Mouse (Mus musculus) bone marrow macrophage, adult 2 months (primary cell): ENCODE data around the gene Mmgt2. TPM values are rescaled to one million over a fixed set of nuclear protein-coding genes. Genes with fewer than 3 reads are reported as not detected.

Experiments used
- H3K27ac ChIP-seq: 2 replicates; pipeline ENCODE4 v1.5.1; 2012; ENCODE audit warnings: low read depth, low read length; ENCODE audit not compliant: insufficient read depth
- H3K4me1 ChIP-seq: 2 replicates; pipeline ENCODE4 v1.6.1; 2012; ENCODE audit warnings: low read length; ENCODE audit not compliant: control insufficient read depth, insufficient read depth
- H3K4me3 ChIP-seq: 2 replicates; pipeline ENCODE4 v1.5.1; 2012; ENCODE audit warnings: mild to moderate bottlenecking, low read length, moderate library complexity; ENCODE audit not compliant: insufficient read depth
- CTCF ChIP-seq: IDR thresholded peaks from 2 replicates; pipeline ENCODE4 v1.5.1; 2012; ENCODE audit warnings: low read depth, mild to moderate bottlenecking, low read length, moderate library complexity
- POLR2A ChIP-seq: IDR thresholded peaks from 2 replicates; pipeline ENCODE4 v1.6.1; 2012; ENCODE audit warnings: mild to moderate bottlenecking, low read depth, low read length, borderline replicate concordance
- polyA plus RNA-seq: library from polyadenylated mRNA; stranded (reverse); fragments of >200 nt; gene quantifications from 2 replicates; pipeline ENCODE4 v1.2.4, GENCODE M21; 2012; ENCODE audit not compliant: missing spikeins, insufficient read depth, insufficient read length

Gene Mmgt2
- polyA plus RNA-seq, 1 experiment = 40.5 TPM

DNA sequence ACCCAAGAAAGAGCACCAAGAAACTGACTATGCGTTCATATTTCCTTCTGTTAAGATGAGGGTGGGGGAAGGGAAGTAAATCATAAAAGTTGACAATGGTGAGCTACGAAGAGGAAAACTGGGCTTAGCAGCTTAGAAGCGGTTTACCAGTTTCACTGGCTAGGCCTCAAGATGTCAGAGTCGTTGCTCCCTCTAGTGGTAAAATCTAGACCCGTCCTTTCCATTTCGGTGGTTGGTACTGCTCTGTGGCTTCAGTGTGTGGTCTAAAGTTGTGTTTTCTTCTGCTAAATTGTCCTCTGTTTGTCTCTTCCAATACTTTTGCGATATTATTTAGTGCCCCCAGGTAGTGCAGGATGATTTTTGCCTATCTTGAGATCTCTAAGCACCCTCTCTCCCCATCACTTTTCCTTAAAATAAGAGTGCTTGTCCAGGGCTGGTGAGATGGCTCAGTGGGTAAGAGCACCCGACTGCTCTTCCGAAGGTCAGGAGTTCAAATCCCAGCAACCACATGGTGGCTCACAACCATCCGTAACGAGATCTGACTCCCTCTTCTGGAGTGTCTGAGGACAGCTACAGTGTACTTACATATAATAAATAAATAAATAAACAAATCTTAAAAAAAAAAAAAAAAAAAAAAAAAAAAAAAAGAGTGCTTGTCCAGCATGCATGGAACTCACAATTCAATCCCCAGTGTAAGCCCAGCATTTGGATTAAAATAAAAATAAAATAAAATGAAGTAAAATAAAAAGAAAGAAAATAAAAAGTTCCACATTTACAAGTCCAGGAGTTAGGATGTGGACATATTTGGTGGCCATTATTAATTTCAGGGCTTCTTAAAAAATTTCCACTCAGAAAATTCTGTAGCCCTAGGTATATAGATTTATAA, 45.1 kb downstream of the Mmgt2 start:
- no peak overlapping the region for H3K4me3 ChIP-seq
- TF ChIP-seq POLR2A (no peak), CTCF (no peak)
- no peak overlapping the region for H3K27ac ChIP-seq
- no peaks in the 10 kb centered on the region for H3K4me1 ChIP-seq

DNA sequence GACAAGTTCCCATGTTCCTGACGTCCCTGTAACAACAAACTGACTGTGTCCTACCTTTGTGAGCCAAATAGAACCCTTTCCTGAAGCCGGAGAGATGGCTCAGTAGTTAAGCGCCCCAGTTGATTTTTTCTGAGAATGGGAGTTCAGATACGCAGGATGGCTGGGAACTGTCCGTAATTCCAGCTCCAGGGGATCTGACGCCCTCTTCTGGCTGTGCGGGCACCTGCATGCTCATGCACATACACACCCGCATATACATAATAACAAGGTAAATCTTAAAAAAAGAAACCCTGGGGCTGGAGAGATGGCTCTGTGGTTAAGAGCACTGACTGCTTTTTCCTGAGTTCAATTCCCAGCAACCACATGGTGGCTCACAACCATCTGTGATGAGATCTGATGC, 46.7 kb downstream of the Mmgt2 start:
- TF ChIP-seq POLR2A (no peak), CTCF (no peak)
- H3K4me1 ChIP-seq = no peaks in the 10 kb centered on the region
- no peak overlapping the region for H3K27ac ChIP-seq
- no peak overlapping the region for H3K4me3 ChIP-seq

DNA sequence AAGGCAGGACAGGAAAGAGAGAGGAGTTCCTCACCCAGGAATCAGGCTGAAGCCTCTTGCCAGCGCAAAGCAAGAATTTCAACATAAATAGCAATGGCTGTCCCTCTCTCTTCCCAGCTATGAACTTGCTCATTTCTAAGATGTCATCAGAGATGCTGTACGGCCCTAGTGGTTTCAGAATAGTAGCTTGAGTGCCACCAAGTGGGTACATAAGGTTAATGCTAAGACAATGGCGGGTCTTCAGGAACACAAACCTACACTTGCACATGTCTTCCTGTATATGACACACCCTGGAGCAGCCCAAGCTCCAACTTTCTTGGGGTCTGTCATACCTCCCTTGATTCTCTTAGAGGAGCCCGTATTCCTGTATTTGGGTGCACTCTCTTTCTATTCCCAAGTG, 51.3 kb downstream of the Mmgt2 start:
- TF ChIP-seq CTCF (no peak), POLR2A (no peak)
- Histone ChIP-seq H3K4me1 (no peaks in the 10 kb centered on the region), H3K27ac (no peak overlapping the region)

DNA sequence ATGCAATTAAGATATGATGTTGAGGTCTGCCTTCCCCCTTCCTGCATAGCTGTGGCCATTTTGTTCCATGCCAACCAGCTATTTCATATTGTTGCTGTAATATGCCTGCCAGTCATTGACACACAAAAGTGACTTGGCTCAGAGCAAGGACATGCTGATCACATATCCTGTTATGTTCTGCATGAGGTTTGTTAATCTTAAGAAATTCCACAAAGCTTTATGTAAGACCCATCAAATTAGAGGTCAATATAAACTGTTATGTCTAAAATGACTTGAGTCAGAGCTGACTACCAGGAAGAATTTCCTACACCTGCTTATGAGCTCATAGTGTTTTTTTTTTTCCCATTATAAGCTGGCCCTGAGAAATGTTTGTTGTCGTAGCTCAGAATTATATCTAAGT, 52.8 kb downstream of the Mmgt2 start:
- H3K27ac ChIP-seq = no peak overlapping the region
- TF ChIP-seq POLR2A = no peak
- no peak for TF ChIP-seq CTCF

More for the DNA sequence above, 51.3 kb downstream of the Mmgt2 start:
- no peak overlapping the region for H3K4me3 ChIP-seq

DNA sequence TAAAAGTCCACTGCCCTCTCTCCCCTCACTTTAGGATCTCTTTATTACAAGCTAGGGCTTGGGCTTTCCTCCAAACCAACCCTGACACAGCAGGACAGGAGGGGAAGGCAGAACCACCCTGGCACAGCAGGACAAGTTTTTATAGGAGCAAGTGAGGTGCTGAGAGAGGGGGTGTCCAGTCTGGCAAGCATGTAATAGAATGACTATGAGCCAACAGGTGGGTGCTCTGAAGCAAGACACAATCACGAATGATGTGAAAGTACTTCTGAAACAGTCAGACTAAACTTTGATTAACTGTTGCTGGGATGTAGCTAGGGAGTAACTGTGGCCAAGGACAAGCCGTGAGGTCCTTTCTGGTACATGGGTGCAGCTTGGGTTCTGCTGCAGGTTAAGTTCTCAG, 57.7 kb downstream of the Mmgt2 start:
- no peak overlapping the region for H3K4me3 ChIP-seq
- TF ChIP-seq POLR2A (no peak), CTCF (no peak)
- no peak overlapping the region for H3K27ac ChIP-seq
- H3K4me1 ChIP-seq = no peaks in the 10 kb centered on the region

More for the DNA sequence above, 52.8 kb downstream of the Mmgt2 start:
- Histone ChIP-seq H3K4me3 (no peak overlapping the region), H3K4me1 (no peaks in the 10 kb centered on the region)

DNA sequence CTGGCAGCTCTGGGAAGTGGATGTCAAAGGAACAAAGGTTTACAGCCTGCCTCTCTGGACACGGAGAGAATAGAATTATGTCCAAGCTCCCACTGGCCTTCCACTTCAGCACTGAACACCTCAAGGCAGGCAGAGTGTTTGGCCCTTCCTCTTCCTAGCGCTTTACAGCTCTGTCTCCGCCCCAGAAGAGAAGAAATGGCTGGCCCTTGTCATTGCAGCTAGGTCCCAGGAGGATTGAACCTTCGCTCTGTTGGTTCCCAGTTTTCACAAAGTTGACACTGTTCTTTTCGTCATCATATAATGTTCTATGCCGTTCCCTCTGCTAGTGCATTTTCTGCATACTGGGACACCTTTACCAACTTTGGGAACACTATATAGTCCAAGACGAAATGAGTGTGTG, 59.8 kb downstream of the Mmgt2 start:
- Histone ChIP-seq H3K4me1 (no peaks in the 10 kb centered on the region), H3K27ac (no peak overlapping the region), H3K4me3 (no peak overlapping the region)
- TF ChIP-seq POLR2A = no peak
- TF ChIP-seq CTCF = no peak

DNA sequence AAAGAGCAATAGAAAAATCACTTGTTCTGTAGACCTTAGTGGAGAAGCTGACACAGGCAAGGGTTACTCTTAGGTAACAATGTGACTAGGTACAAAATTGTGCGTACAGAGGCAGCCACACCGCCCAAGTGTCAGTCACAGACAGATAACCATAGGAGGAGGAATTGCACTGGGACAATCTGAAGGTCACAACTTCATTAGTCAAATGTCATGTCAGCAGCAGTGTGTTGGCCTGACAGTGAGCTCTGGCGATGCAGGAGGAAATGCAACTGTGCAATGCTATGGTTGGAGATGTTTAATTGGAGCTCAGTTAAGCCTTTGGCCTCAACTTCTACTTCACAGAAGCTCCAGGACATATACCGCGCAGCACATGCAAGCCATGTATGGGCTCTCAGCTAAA, 62.2 kb downstream of the Mmgt2 start:
- Histone ChIP-seq H3K27ac (no peak overlapping the region), H3K4me1 (no peaks in the 10 kb centered on the region), H3K4me3 (no peak overlapping the region)
- no peak for TF ChIP-seq POLR2A
- TF ChIP-seq CTCF = no peak

Other genes starting within 250 kb of the Mmgt2 start
- 3.4 and 3.6 TPM in 2 replicates for gene Pigl, start 190.2 kb upstream of the Mmgt2 start, polyA plus RNA-seq
- 150 and 164 TPM in 2 replicates for gene Ncor1, start 190.1 kb upstream of the Mmgt2 start, polyA plus RNA-seq
- 6.2 and 8.5 TPM in 2 replicates for gene Cenpv, start 109.4 kb upstream of the Mmgt2 start, polyA plus RNA-seq
- gene Ubb, start 97.5 kb upstream of the Mmgt2 start, polyA plus RNA-seq = 902 and 1,063 TPM in 2 replicates
- gene Trpv2, start 74.2 kb upstream of the Mmgt2 start, polyA plus RNA-seq = 107 and 114 TPM in 2 replicates
- 10.0 and 10.1 TPM in 2 replicates for gene Lrrc75a, start 141 bp upstream of the Mmgt2 start, polyA plus RNA-seq
- gene Zfp287, start 83.2 kb downstream of the Mmgt2 start, polyA plus RNA-seq = 3.2 and 4.5 TPM in 2 replicates
- gene Gm10428, start 104.4 kb downstream of the Mmgt2 start, polyA plus RNA-seq = not detected in 2 replicates
- 1.7 and 2.1 TPM in 2 replicates for gene Zfp286, start 140.8 kb downstream of the Mmgt2 start, polyA plus RNA-seq
- gene Trim16, start 171.6 kb downstream of the Mmgt2 start, polyA plus RNA-seq = 15.0 and 15.9 TPM in 2 replicates
- 1.8 and 4.1 TPM in 2 replicates for gene Fbxw10, start 198.4 kb downstream of the Mmgt2 start, polyA plus RNA-seq
- gene Tvp23b, start 230.8 kb downstream of the Mmgt2 start, polyA plus RNA-seq = 21.4 and 23.0 TPM in 2 replicates